Mouse (Mus musculus) heart, embryonic 15.5 days (tissue): ENCODE measurements around the gene Fbxw7. TPM values are rescaled to one million over a fixed set of nuclear protein-coding genes. Genes with fewer than 3 reads are reported as not detected.

Experiments used
- ATAC-seq: fragments of 200-750 bp; cut with Nextera tagmentation; replicated peaks from 2 replicates; pipeline ENCODE4 v1.8.0; 2017; ENCODE audit warnings: low read depth, moderate TSS enrichment; ENCODE audit not compliant: insufficient number of reproducible peaks, insufficient read depth, low FRiP score
- H3K27ac ChIP-seq: fragments of 300-500 bp; sonication (generic); 2 replicates; pipeline ENCODE4 v1.5.1; 2015; ENCODE audit warnings: mild to moderate bottlenecking, inconsistent platforms
- H3K27me3 ChIP-seq: fragments of 300-500 bp; sonication (generic); 2 replicates; pipeline ENCODE4 v1.6.1; 2015; ENCODE audit warnings: inconsistent platforms
- H3K36me3 ChIP-seq: fragments of 300-500 bp; sonication (generic); 2 replicates; pipeline ENCODE4 v1.6.1; 2015; ENCODE audit warnings: mild to moderate bottlenecking, inconsistent platforms
- H3K4me1 ChIP-seq: fragments of 300-500 bp; sonication (generic); replicated peaks from 2 replicates; pipeline ENCODE4 v1.6.1; 2015; ENCODE audit warnings: inconsistent platforms
- H3K4me2 ChIP-seq: fragments of 300-500 bp; sonication (generic); 2 replicates; pipeline ENCODE4 v1.6.1; 2015; ENCODE audit warnings: inconsistent platforms, mild to moderate bottlenecking, moderate library complexity
- H3K4me3 ChIP-seq: fragments of 300-500 bp; sonication (generic); 2 replicates; pipeline ENCODE4 v1.5.1; 2015; ENCODE audit warnings: mild to moderate bottlenecking, inconsistent platforms
- H3K9ac ChIP-seq: fragments of 300-500 bp; sonication (generic); 2 replicates; pipeline ENCODE4 v1.6.1; 2015; ENCODE audit warnings: mild to moderate bottlenecking, inconsistent platforms
- H3K9me3 ChIP-seq: fragments of 300-500 bp; sonication (generic); replicated peaks from 2 replicates; pipeline ENCODE4 v1.6.1; 2016; ENCODE audit warnings: inconsistent platforms
- WGBS: fragments of 180-500 bp; shearing (Covaris S2); methylation state at CpG from one replicate; pipeline ENCODE4 v1.1.7; 2015; ENCODE audit warnings: mixed read lengths; 5-methylcytosine and 5-hydroxymethylcytosine counted together
- polyA plus RNA-seq: library from polyadenylated mRNA; unstranded; fragments of >200 nt; fragmentation: Nextera tagmentation; extraction: Ambion mirVana; gene quantifications from 2 replicates; pipeline ENCODE4 v1.2.1, GENCODE M21; 2015

Fbxw7 gene
- polyA plus RNA-seq, 1 experiment from 2014 or later: 8.1 TPM

DNA sequence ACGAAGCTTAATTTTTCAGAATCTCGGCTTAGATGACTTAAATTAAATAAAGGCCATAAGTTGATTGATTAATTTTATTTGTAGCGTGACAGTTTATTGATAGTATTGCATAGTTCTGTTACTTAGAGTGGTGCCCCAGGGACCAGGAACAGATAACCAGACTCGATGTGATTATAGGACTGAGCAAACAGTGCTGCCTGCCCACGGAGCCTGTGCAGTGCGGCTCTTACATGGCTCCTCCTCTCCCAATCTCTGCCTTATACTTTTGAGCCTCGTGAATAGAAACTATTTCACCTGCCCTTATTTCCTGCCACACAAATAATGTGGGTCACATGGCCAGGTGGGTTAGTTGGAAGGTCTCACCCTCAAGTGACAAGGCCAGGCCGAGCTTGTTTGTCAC lies 82.9 kb downstream of the Fbxw7 start:
- WGBS: 73% methylated on average over 8 of the region's 8 CpGs
- no peaks in the 10 kb centered on the region for H3K27me3 ChIP-seq
- no peak overlapping the region for H3K9ac ChIP-seq
- H3K9me3 ChIP-seq: no peaks in the 10 kb centered on the region
- H3K27ac ChIP-seq: no peak overlapping the region
- H3K4me3 ChIP-seq: no peak overlapping the region
- no peak for ATAC-seq
- no peaks in the 10 kb centered on the region for H3K4me1 ChIP-seq
- H3K36me3 ChIP-seq: no peaks in the 10 kb centered on the region
- H3K4me2 ChIP-seq: no peak overlapping the region

DNA sequence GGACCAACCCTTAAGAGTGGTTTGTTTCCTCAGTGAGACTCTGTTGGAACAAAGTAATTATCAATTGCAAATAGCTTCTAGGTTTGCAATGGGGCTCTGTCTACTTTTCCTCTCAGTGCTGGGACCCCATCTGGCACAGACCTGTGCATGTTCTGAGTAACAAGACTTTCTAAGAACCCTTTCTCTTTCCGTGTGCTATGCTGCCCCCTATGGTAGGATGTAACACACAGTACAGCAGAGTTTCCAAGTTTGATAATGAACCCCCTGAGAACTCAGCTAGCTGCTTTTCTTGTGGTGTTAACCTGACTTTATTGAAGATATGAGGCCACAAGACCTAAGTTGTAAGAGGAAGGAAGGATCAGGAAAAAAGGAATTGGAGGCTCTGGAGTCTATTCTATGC lies 91.5 kb downstream of the Fbxw7 start:
- 0 out of 2 replicates have a peak, but pooled peaks cover 2% of the 10 kb centered on the region for H3K4me1 ChIP-seq
- WGBS: 8% methylated on average over 1 of the region's 1 CpGs

DNA sequence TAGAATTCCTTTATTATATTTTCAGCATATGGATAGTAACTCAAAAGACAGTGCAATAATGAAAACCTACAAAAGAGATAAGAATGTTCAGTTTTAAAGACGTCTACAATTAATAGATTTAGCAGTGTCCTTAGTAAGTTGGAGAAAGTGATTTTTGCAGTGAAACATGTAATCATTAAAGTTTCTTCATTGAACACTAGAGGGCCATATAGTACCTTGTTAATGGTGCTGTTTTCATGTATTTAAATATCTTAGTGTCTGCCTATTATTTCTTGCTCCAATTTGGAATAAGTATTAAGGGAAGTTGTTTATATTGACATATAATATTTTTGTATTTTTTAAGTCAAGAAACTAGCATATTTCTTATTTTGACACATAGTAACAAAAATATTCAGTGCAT lies 99.2 kb downstream of the Fbxw7 start:
- no peak overlapping the region for H3K4me3 ChIP-seq
- H3K4me2 ChIP-seq: no peak overlapping the region
- H3K4me1 ChIP-seq: no peaks in the 10 kb centered on the region
- no peaks in the 10 kb centered on the region for H3K36me3 ChIP-seq
- 39% methylated on average over 1 of the region's 1 CpGs for WGBS
- H3K27ac ChIP-seq: no peak overlapping the region
- H3K9ac ChIP-seq: no peak overlapping the region
- no peaks in the 10 kb centered on the region for H3K9me3 ChIP-seq
- no peak for ATAC-seq
- H3K27me3 ChIP-seq: no peaks in the 10 kb centered on the region

More for the DNA sequence above, 91.5 kb downstream of the Fbxw7 start:
- Histone ChIP-seq H3K9ac (no peak overlapping the region), H3K36me3 (no peaks in the 10 kb centered on the region; the same call in 1 of the 2 replicates), H3K27ac (no peak overlapping the region), H3K27me3 (no peaks in the 10 kb centered on the region), H3K4me3 (no peak overlapping the region), H3K4me2 (no peak overlapping the region), H3K9me3 (no peaks in the 10 kb centered on the region)
- no peak for ATAC-seq

DNA sequence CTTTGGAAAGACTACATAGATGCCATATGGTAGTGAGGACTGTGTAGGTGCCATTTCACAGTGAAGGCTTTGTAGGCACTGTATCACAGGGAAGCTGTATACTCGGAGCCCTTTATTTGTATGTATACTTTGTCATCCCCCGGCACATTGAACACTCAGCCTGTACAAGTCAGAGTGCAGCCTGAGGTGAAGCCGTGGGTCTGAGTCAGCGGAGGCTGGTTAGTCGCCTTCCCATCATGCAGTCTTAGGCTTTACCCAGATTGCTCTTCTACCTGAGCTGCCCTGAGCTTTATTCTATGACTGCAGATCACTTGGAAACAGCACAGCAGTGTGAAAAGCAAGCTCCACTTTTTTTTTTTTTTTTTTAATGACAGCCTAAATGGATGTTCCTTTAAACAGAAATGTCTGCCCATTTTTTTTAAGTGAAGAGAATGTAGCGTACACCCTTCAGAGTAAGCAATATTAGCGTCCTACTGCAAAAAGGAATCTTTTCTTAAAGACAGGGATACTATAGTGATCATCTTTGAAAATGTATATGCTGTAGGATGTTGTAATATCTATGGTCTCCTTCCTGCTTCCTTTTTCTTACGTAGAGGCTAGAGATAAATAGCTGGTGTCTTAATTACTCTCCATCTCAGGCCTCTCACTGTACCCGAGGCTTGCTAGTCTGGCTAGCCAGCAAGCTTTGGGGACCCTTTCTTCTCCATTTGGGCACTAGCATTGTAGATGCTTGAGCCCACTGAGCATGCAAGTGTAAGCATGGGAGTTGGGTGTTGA lies 103.0 kb downstream of the Fbxw7 start:
- ATAC-seq: no peak
- H3K27me3 ChIP-seq: no peaks in the 10 kb centered on the region
- WGBS: 74% methylated on average over 9 of the region's 9 CpGs
- H3K27ac ChIP-seq: no peak overlapping the region
- no peak overlapping the region for H3K4me3 ChIP-seq
- no peaks in the 10 kb centered on the region for H3K36me3 ChIP-seq
- H3K9me3 ChIP-seq: no peaks in the 10 kb centered on the region
- H3K4me2 ChIP-seq: no peak overlapping the region
- H3K4me1 ChIP-seq: peaks cover under 1% of the 10 kb centered on the region; the same call in 1 of the 2 replicates
- no peak overlapping the region for H3K9ac ChIP-seq

DNA sequence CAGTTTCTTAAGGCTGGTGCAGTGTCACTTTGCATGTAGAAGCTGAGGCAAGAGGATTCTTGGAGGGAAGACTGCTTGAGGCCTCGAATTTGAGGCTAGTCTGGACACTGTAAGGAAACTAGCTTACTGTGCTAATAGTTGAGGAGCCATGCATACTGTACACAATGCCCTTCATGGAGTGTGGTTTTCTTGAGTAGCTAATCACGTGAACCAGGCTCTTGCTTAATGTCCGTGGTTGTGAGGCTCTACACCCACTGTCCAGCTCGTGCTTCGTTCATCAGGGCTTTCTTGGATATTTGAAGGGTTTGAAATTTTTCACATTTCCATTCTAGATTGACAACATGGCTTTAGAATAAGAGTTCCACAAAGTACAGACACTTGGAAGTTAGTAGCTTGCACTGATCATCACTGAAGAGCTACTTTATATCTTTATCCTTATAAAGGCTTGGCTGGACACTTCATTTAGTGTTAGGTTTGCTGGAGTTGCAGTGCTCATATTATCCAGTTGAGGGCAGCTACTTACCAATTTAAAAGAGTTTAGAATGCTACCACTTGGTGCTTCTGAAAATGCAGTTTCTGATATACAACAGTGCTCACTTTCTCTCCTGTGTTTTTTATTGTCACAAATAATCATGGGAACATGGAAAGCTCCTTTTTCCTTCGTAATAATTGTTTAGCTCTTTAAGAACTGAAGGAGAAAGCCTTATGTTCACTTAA lies 106.8 kb downstream of the Fbxw7 start:
- ATAC-seq: no peak
- Histone ChIP-seq H3K4me3 (no peak overlapping the region), H3K4me2 (no peak overlapping the region), H3K27me3 (no peaks in the 10 kb centered on the region), H3K4me1 (peaks cover 9% of the 10 kb centered on the region), H3K36me3 (no peaks in the 10 kb centered on the region), H3K9ac (no peak overlapping the region), H3K27ac (no peak overlapping the region), H3K9me3 (no peaks in the 10 kb centered on the region)
- WGBS: 68% methylated on average over 6 of the region's 6 CpGs

DNA sequence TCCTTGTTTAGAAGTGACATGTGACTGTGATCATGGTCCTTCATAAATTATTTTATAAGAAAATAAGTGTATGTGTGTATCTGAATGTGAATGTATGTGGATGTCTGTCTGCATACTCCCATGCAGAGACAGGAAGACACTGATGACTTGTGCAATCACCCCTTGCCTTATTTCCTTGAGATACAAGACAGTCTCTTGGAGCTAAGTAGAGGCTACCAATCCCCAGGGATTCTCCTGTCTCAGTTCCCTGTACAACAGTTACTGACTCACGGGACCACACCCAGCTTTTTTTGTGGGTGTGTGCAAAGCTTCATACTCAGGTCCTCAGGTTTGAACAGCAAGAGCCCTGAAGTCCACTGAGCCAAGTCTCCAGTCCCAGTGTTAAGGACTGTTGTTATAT lies 108.2 kb downstream of the Fbxw7 start:
- Histone ChIP-seq H3K9me3 (no peaks in the 10 kb centered on the region), H3K9ac (no peak overlapping the region), H3K4me2 (no peak overlapping the region), H3K27ac (no peak overlapping the region), H3K27me3 (no peaks in the 10 kb centered on the region), H3K4me3 (no peak overlapping the region), H3K4me1 (peaks cover 9% of the 10 kb centered on the region), H3K36me3 (no peaks in the 10 kb centered on the region)
- ATAC-seq: no peak
- 57% methylated on average over 1 of the region's 1 CpGs for WGBS

DNA sequence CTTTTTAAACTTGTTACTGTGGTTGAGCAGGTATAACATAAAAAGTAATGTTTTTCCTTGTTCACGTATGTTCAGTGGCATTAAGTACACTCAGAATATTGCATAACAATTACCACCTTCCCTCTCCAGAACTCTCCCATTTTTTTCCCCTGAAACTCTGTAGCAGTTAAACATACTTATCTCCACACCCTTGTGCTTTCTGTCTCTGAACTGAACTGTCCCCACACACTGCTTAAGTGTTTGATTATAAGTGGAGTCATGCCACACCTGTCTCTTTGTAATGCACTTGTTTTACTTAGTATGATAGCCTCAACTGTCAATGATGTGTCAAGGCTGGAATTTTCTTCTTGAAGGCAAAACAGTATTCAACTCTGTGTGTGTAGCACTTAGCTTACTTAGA lies 108.6 kb downstream of the Fbxw7 start:
- H3K9ac ChIP-seq: no peak overlapping the region
- peaks cover 9% of the 10 kb centered on the region for H3K4me1 ChIP-seq
- H3K4me3 ChIP-seq: no peak overlapping the region
- H3K27ac ChIP-seq: no peak overlapping the region
- H3K9me3 ChIP-seq: no peaks in the 10 kb centered on the region
- ATAC-seq: no peak
- no peaks in the 10 kb centered on the region for H3K36me3 ChIP-seq
- no peak overlapping the region for H3K4me2 ChIP-seq
- H3K27me3 ChIP-seq: no peaks in the 10 kb centered on the region
- WGBS: 65% methylated on average over 1 of the region's 1 CpGs

DNA sequence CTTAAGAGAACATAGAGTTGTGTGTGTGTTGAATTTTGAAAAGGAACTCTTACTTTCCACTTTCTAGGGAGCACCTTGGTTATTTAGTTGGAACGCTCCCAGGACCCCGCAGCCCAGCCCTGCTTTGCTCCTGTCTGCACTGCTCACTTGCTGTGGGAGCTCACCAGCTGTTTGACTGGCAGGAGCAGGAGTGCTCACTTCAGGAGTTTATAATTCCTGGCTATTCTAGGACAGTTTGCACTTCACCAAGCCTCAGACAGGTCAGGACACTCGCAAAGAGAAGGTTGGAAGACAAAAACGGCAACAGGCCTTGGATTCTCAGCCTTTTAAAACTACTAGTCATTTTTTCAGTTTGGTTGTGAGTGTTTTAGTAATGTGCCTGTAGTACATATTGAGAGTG lies 110.2 kb downstream of the Fbxw7 start:
- H3K27me3 ChIP-seq: no peaks in the 10 kb centered on the region
- peak overlapping the region; percentile 24 for H3K4me3 ChIP-seq
- no peaks in the 10 kb centered on the region for H3K36me3 ChIP-seq
- H3K9me3 ChIP-seq: no peaks in the 10 kb centered on the region
- peaks cover 9% of the 10 kb centered on the region for H3K4me1 ChIP-seq
- peak overlapping the region; percentile 34 for H3K4me2 ChIP-seq
- ATAC-seq: no peak; the same call in 1 of the 2 replicates
- 45% methylated on average over 4 of the region's 4 CpGs for WGBS
- peak overlapping the region; percentile 53 for H3K27ac ChIP-seq
- H3K9ac ChIP-seq: no peak overlapping the region

DNA sequence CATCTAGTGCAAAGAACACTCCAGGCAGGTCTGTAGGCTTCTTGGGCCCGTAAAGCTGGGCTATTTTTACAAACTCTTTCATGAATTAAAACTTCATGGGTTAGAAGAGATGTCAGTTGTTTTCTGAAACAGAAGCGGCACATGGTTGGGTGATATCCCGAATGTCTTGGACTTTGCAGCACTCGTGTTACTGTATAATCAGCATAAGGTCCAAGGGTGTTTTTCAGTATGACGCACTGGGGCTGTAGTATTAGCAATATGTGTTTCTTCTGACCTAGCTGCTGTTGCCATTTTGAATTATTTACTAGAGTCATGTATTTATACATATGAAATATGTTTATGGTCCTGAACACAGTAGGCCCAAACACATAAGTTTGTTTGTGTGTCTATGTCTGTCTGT lies 111.1 kb downstream of the Fbxw7 start:
- Histone ChIP-seq H3K36me3 (no peaks in the 10 kb centered on the region), H3K27ac (peak overlapping the region; percentile 53; the same call in 1 of the 2 replicates), H3K4me1 (peaks cover 9% of the 10 kb centered on the region), H3K9ac (no peak overlapping the region), H3K27me3 (no peaks in the 10 kb centered on the region), H3K4me3 (peak overlapping the region; percentile 24), H3K4me2 (peak overlapping the region; percentile 34), H3K9me3 (no peaks in the 10 kb centered on the region)
- no peak for ATAC-seq
- WGBS: 80% methylated on average over 5 of the region's 5 CpGs

DNA sequence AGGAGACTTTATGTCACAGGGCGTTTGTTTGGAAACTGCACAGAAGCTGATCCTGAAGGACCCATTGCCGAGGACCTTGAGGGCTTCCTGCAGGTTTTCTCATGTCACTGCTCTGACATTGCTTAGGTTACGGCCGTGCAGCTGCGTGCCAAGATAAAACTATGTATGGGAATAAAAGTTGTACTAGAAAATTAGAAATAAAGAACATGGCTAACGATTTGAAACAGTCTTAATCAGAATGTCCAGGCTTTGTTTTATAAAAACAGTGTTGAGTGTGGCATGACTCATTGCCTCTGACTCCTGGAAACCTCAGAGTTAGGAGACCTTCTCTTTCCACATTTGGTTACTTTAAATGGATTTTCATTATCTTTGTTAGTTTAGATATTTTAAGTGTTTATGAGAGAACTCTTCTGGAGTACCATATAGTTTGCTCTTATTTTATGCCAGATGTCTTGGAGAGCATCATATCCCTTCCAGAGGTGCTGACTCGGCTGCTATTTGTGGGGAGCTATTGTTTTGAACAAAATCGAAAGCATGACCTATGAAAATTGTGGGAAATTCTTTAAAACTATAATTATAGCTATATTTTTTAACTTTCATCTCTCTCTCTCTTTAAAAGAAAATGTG lies 112.2 kb downstream of the Fbxw7 start:
- WGBS: 67% methylated on average over 8 of the region's 8 CpGs
- Histone ChIP-seq H3K9ac (no peak overlapping the region), H3K27ac (no peak overlapping the region), H3K4me1 (peaks cover 9% of the 10 kb centered on the region), H3K27me3 (no peaks in the 10 kb centered on the region), H3K4me3 (no peak overlapping the region), H3K9me3 (no peaks in the 10 kb centered on the region), H3K4me2 (peak overlapping the region; percentile 6; the same call in 1 of the 2 replicates), H3K36me3 (no peaks in the 10 kb centered on the region)
- no peak for ATAC-seq

DNA sequence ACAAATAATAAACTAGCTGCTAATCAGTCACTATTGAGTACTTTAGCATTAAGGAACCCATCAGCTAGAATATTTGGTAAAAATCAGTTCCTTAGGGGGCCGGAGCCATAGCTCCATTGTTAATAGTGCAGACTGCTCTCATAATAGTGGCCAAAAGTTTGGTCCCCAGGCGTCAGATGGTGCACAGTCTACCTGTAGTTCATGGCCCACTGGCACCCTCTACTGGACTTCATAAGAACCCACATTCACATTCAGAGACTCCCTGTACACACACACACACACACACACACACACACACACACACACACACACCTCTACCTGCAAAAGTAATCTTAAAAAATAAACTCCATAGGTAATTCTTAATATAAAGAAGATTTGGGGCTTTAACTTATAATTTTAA lies 112.8 kb downstream of the Fbxw7 start:
- no peak for ATAC-seq
- no peak overlapping the region for H3K4me3 ChIP-seq
- H3K4me1 ChIP-seq: peaks cover 9% of the 10 kb centered on the region
- WGBS: 90% methylated on average over 2 of the region's 2 CpGs
- no peaks in the 10 kb centered on the region for H3K36me3 ChIP-seq
- no peak overlapping the region for H3K4me2 ChIP-seq
- H3K9ac ChIP-seq: no peak overlapping the region
- H3K27me3 ChIP-seq: no peaks in the 10 kb centered on the region
- no peak overlapping the region for H3K27ac ChIP-seq
- no peaks in the 10 kb centered on the region for H3K9me3 ChIP-seq
